Mouse (Mus musculus) kidney, embryonic 16.5 days (tissue): ENCODE measurements at regions not wholly inside any gene's neighbourhood (a gene's known extent, or its start where the extent isn't known, plus 50 kb on each side); places are given as distances from the start of the nearest gene placed in this dataset.

Experiments
- ATAC-seq: fragments of 200-750 bp; cut with Nextera tagmentation; 2 replicates; pipeline ENCODE4 v1.8.0; 2017; ENCODE audit warnings: moderate TSS enrichment; ENCODE audit not compliant: low FRiP score, low TSS enrichment
- H3K27ac ChIP-seq: fragments of 300-500 bp; sonication (generic); 2 replicates; pipeline ENCODE4 v1.5.1; 2014; ENCODE audit warnings: low read length
- H3K27me3 ChIP-seq: fragments of 300-500 bp; sonication (generic); 2 replicates; pipeline ENCODE4 v1.6.1; 2014; ENCODE audit warnings: low read length, control low read depth, mixed read lengths; ENCODE audit not compliant: insufficient read depth
- H3K36me3 ChIP-seq: fragments of 300-500 bp; sonication (generic); 2 replicates; pipeline ENCODE4 v1.6.1; 2014; ENCODE audit warnings: low read length, control low read depth, mixed read lengths; ENCODE audit not compliant: insufficient read depth
- H3K4me1 ChIP-seq: fragments of 300-500 bp; sonication (generic); 2 replicates; pipeline ENCODE4 v1.6.1; 2014; ENCODE audit warnings: low read length, control low read depth, mixed read lengths; ENCODE audit not compliant: insufficient read depth
- H3K4me2 ChIP-seq: fragments of 300-500 bp; sonication (generic); replicated peaks from 2 replicates; pipeline ENCODE4 v1.6.1; 2014; ENCODE audit warnings: low read depth, low read length
- H3K4me3 ChIP-seq: fragments of 300-500 bp; sonication (generic); 2 replicates; pipeline ENCODE4 v1.5.1; 2014; ENCODE audit warnings: mild to moderate bottlenecking, low read length
- H3K9ac ChIP-seq: fragments of 300-500 bp; sonication (generic); replicated peaks from 2 replicates; pipeline ENCODE4 v1.6.1; 2014; ENCODE audit warnings: low read length
- H3K9me3 ChIP-seq: fragments of 300-500 bp; sonication (generic); 2 replicates; pipeline ENCODE4 v1.6.1; 2016; ENCODE audit warnings: low read length, control low read depth
- WGBS: fragments of 180-500 bp; shearing (Covaris S2); extraction: QIAGEN DNeasy Blood & Tissue Kit; methylation state at CpG from one replicate; pipeline ENCODE4 v1.1.7; 2014; 5-methylcytosine and 5-hydroxymethylcytosine counted together

DNA sequence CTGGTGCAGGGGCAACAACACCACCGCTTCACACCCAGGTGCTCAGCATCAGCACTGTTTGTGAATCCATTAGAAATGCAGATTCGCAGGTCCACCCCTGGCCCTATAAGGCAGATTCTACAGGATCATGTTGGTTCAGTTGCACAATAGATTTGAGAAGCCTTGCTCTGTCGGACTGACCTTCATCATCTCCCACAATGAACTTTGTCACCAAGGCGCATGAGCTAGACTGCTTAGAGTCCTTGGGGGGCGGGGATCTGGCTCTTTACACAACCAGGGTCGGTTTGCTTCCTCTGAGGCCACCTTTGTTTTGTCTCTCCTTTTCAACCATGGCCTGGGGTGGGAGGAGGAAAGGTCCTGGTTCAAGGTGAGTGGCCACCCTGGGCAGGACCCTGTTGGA lies 209.7 kb downstream of the Igsf11 start:
- no peak overlapping the region for H3K4me2 ChIP-seq
- no peak for ATAC-seq
- H3K27me3 ChIP-seq: no peaks in the 10 kb centered on the region
- H3K9me3 ChIP-seq: no peaks in the 10 kb centered on the region
- H3K4me3 ChIP-seq: no peak overlapping the region
- H3K9ac ChIP-seq: no peak overlapping the region
- no peaks in the 10 kb centered on the region for H3K4me1 ChIP-seq
- no peaks in the 10 kb centered on the region for H3K36me3 ChIP-seq
- no peak overlapping the region for H3K27ac ChIP-seq
- 44% methylated on average over 6 of the region's 6 CpGs for WGBS

DNA sequence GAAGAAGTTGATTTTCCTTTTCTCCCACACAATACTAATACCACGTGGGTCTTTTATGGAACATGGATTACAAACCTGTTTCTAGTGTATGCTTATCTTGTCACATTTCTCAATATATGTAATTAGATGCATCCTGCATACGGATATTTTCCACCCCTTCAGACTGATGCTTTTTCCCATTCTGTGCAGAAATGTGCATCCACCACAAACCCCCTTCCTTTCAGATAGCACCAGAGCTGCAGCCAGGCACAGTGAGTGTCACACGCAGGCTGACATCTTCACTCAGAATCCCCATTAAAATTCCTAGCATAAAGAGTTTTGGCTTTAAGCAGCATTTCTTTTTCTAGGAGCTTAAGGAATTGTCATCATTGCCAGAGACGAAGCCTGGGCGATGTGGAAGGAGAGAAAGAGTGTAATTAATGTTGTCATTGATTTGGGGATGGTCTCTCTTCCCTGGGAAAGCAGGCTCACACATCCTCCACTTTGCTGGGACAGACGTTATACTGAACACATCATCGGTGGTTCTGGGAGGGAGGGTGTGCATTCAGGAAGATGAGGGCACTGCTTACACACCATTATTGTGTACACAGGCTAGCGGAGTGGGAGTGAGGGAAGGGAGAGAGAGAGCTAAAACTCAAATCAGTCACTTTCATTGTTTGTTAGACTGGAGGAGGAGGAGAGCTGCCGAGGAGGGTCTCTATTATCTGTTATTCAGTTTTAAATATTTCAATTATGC lies 211.1 kb downstream of the Igsf11 start:
- 61% methylated on average over 9 of the region's 9 CpGs for WGBS
- H3K9me3 ChIP-seq: no peaks in the 10 kb centered on the region
- no peak for ATAC-seq

DNA sequence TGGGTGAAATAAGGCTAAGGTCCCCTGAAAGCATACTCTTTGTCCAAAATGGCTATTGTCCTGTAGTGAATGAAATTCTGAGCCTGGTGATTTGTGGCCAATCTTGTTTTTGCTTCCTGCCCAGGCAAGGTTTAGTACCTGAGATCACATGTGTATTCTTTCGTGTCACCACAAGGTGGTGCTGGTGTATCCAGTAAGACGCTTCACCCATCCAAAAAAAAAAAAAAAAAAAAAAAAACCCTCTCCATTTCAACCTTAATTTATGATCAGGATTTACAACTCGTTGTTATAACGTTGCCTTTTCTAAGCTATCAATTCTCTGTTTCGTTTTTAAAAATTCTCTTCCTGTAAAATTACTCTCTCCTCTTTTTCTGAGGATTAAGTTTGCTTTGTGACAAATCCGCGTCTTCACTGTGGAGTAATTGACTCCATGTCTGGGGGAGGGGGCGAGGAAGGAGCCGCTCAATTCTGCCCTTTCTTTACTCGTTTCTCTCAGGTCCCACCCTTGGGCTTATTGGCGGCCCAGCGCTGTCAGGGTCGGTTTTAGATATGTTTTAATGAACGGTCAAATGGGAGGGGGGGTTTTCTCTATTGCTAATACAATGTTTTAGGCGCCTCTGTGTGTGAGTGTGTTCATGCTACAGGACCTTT lies 217.0 kb downstream of the Igsf11 start:
- no peak overlapping the region for H3K9ac ChIP-seq

More for the DNA sequence above, 211.1 kb downstream of the Igsf11 start:
- Histone ChIP-seq H3K27ac (no peak overlapping the region), H3K27me3 (no peaks in the 10 kb centered on the region), H3K9ac (no peak overlapping the region), H3K4me2 (no peak overlapping the region), H3K4me1 (no peaks in the 10 kb centered on the region), H3K36me3 (no peaks in the 10 kb centered on the region), H3K4me3 (no peak overlapping the region)

DNA sequence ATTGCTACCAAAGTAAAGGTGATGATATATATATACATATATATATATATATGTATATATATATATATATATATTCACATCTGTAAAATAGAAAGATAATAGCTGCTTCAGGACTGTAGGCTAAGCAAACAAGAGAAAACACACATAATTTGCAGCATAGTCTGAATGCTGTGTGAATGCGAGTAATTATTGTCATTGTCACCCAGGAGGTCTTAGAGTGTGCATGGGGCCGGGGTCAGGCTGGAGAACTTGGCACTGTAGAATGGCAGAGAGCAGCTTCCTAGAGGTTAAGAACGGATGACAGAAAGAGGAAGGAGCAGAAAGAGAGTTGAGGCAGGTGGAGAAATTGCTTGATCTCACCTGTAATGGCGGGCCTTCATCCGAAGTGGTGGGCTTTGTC lies 217.6 kb downstream of the Igsf11 start:
- Histone ChIP-seq H3K4me2 (peak overlapping the region; percentile 63; the same call in 1 of the 2 replicates), H3K9ac (no peak overlapping the region), H3K4me3 (no peak overlapping the region), H3K27ac (no peak overlapping the region), H3K9me3 (no peaks in the 10 kb centered on the region), H3K27me3 (no peaks in the 10 kb centered on the region), H3K4me1 (no peaks in the 10 kb centered on the region), H3K36me3 (no peaks in the 10 kb centered on the region)
- 80% methylated on average over 5 of the region's 5 CpGs for WGBS
- ATAC-seq: no peak

More for the DNA sequence above, 217.0 kb downstream of the Igsf11 start:
- no peaks in the 10 kb centered on the region for H3K9me3 ChIP-seq
- H3K36me3 ChIP-seq: no peaks in the 10 kb centered on the region
- ATAC-seq: no peak
- no peaks in the 10 kb centered on the region for H3K27me3 ChIP-seq
- peak overlapping the region; percentile 40 for H3K4me3 ChIP-seq
- no peak overlapping the region for H3K27ac ChIP-seq
- 17% methylated on average over 15 of the region's 15 CpGs for WGBS
- H3K4me2 ChIP-seq: peak overlapping the region; percentile 63
- no peaks in the 10 kb centered on the region for H3K4me1 ChIP-seq

DNA sequence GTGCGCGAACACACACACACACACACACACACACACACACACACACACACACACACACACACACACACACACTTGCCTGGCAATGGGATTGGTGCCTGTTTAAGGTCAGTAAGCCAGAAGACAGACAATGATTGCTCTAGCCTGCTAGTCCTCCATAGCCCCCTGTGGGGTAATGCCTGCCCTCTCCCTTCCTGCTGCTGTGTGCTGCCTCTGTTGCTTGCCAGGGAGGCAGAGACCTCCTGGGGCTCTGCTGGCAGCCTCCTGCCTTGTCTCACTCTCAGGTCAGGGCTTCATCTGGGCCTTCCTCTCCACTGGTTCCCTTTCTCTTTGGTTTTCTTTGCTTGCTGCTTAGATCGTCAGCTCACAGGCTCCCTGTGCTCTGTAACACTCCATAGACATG lies 225.6 kb downstream of the Igsf11 start:
- Histone ChIP-seq H3K9ac (no peak overlapping the region), H3K4me1 (peaks cover 9% of the 10 kb centered on the region), H3K27ac (no peak overlapping the region), H3K27me3 (no peaks in the 10 kb centered on the region), H3K36me3 (no peaks in the 10 kb centered on the region), H3K4me3 (no peak overlapping the region), H3K9me3 (no peaks in the 10 kb centered on the region), H3K4me2 (no peak overlapping the region)
- ATAC-seq: no peak
- WGBS: 100% methylated on average over 3 of the region's 3 CpGs

DNA sequence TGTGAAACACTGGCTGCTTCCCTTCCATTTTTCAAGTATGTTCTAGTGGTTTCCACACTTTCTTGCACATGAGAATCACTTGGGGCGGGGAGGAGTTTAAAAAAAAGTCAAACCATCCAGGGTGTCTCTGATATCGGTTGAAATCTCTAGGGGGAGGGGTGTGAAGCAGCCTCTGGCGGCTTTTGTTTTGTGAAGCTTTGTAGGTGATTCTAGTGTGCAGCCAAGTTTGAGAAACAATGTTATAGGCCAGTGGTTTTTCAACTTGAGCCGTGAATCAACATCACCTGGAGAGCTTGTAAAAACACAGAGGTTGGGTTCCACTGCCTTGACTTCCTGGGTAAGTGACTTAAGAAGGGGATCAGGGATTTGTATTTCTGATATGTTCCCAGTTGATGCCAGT lies 227.3 kb downstream of the Igsf11 start:
- WGBS: 18% methylated on average over 4 of the region's 4 CpGs
- Histone ChIP-seq H3K4me1 (peaks cover 14% of the 10 kb centered on the region), H3K4me3 (no peak overlapping the region), H3K36me3 (no peaks in the 10 kb centered on the region), H3K4me2 (no peak overlapping the region), H3K27me3 (no peaks in the 10 kb centered on the region), H3K9me3 (no peaks in the 10 kb centered on the region), H3K9ac (no peak overlapping the region), H3K27ac (peak overlapping the region; percentile 29; the same call in 1 of the 2 replicates)
- ATAC-seq: peak; percentile 73

DNA sequence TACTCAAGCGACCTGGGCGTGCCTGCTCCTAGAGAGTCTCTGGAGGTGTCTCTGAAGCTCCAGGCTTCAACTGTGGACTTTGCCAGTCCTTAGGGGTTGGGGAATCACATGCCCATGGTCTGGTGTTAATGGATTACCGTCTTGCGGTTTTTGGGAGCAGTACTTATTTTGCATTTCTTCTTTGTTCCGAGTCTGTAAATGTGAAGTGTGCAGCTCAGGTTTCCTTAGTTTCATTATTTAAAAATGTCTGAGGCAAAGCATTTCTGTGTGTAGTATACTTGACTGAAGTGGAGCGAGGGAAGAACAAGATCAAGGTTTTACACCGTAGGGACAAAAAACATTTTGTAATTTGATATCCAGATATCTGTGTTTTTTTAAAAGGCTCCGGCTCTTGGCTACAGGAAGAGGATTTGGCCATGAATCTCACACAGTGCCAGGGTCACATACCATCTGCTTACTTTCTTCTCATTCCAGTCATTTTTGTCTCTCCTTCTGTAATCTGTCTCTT lies 231.0 kb downstream of the Igsf11 start:
- Histone ChIP-seq H3K9ac (no peak overlapping the region), H3K4me3 (no peak overlapping the region), H3K27me3 (no peaks in the 10 kb centered on the region), H3K4me1 (peaks cover 14% of the 10 kb centered on the region), H3K9me3 (no peaks in the 10 kb centered on the region), H3K36me3 (no peaks in the 10 kb centered on the region), H3K27ac (no peak overlapping the region), H3K4me2 (no peak overlapping the region)
- no peak for ATAC-seq
- 48% methylated on average over 8 of the region's 8 CpGs for WGBS

DNA sequence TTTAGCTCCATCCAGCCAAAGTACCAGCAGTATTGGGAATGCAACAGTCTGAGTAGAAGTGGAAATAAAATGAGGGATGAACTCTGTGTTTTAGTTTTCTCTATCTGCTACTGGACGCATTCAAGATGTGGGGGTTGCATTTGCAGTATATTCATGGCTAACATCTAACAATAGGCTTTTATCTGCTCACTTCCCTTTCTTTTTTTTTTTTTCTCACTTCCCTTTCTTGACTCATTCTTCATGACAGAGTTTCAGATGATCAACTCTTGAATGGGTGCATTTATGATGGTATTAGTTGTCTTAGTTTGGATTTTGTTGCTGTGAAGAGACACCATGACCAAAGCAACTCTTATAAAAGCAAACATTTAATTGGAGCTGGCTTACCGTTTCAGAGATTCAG lies 240.0 kb downstream of the Igsf11 start:
- no peaks in the 10 kb centered on the region for H3K4me1 ChIP-seq
- H3K9ac ChIP-seq: no peak overlapping the region
- ATAC-seq: no peak
- H3K4me2 ChIP-seq: no peak overlapping the region
- H3K27me3 ChIP-seq: no peaks in the 10 kb centered on the region
- WGBS: 89% methylated on average over 2 of the region's 2 CpGs
- no peak overlapping the region for H3K27ac ChIP-seq
- no peaks in the 10 kb centered on the region for H3K9me3 ChIP-seq
- no peaks in the 10 kb centered on the region for H3K36me3 ChIP-seq
- H3K4me3 ChIP-seq: no peak overlapping the region

DNA sequence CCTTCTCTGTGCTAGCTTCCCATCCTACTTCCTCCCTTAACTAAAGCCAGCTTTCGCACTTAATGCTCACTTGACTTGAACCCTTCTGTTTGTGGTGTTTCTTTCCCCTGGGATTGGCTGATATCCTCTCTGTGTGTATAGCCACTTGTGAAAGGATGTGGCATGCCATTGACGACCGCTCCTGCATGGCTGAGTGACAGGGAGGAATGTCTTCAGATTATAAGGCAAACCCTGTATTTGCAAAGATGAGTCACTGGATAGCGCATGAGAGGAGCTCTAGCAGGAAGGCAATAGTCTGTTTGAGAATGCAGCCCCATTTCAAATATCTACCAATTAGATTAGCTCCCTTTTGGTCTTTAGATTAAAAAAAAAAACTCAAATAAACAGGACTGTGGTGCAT lies 243.3 kb downstream of the Igsf11 start:
- Histone ChIP-seq H3K4me1 (no peaks in the 10 kb centered on the region), H3K27ac (no peak overlapping the region), H3K9me3 (no peaks in the 10 kb centered on the region), H3K4me2 (no peak overlapping the region), H3K9ac (no peak overlapping the region), H3K27me3 (no peaks in the 10 kb centered on the region), H3K36me3 (no peaks in the 10 kb centered on the region), H3K4me3 (no peak overlapping the region)
- no peak for ATAC-seq
- WGBS: 65% methylated on average over 4 of the region's 4 CpGs

DNA sequence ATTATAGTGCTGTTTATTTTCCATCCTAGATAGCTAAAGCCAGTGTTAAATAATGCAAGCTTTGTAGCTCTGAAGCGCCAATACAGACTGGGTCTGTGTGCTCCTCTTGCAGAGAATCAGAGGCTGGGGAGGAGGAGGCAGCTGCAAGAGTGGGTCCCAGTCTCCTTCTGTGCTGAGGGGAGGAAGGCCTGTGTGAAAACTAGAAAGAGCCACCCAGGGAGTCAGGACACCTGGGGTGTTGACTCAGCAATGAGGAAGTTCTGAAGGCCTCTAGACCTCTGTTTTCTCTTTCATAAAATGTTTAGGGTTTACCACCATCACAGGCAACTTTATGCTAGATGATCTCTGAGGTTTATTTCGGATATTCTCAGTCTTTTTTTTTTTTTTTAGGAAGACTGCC lies 254.7 kb downstream of the Igsf11 start:
- Histone ChIP-seq H3K27me3 (no peaks in the 10 kb centered on the region), H3K4me2 (no peak overlapping the region), H3K9me3 (no peaks in the 10 kb centered on the region), H3K27ac (no peak overlapping the region), H3K9ac (no peak overlapping the region), H3K4me3 (no peak overlapping the region), H3K36me3 (no peaks in the 10 kb centered on the region), H3K4me1 (no peaks in the 10 kb centered on the region)
- ATAC-seq: no peak
- WGBS: 54% methylated on average over 2 of the region's 2 CpGs
